Mouse (Mus musculus): ENCODE data around the gene Slc29a3. TPM values are rescaled to one million over a fixed set of nuclear protein-coding genes. Genes with fewer than 3 reads are reported as not detected.

The Slc29a3 gene
- polyA plus RNA-seq, 1 experiment from 2014 or later, result 11.1 TPM

- no peak overlapping the region for H3K27ac ChIP-seq (ENCODE audit: low read depth, low read length)
- ATAC-seq, result peak; percentile 43; the same call in 1 of the 2 replicates
- WGBS, result 23% methylated on average over 11 of the region's 11 CpGs
These were observed 41.8 kb upstream of the Slc29a3 start for GRCm38 (mm10) chr10:60794374-60794773.

GRCm38 (mm10) chr10:60792841-60793240 lies 40.2 kb upstream of the Slc29a3 start:
- Histone ChIP-seq H3K27ac (ENCODE audit: low read depth, low read length) (no peak overlapping the region), H3K4me2 (ENCODE audit: low read length) (no peak overlapping the region), H3K4me1 (ENCODE audit: control insufficient read depth, insufficient read depth, low read depth, low read length) (no peaks in the 10 kb centered on the region; the same call in 1 of the 2 replicates), H3K36me3 (ENCODE audit: control insufficient read depth, insufficient read depth, low read length) (no peaks in the 10 kb centered on the region), H3K4me3 (ENCODE audit: low read length) (no peak overlapping the region), H3K9me3 (ENCODE audit: control insufficient read depth, low read length) (no peaks in the 10 kb centered on the region), H3K27me3 (replicated peaks; ENCODE audit: control insufficient read depth, insufficient read depth, low read length) (peaks cover 3% of the 10 kb centered on the region; the same call in 1 of the 2 replicates), H3K9ac (ENCODE audit: low read depth, low read length) (no peak overlapping the region)
- no peak for ATAC-seq
- WGBS, result 17% methylated on average over 11 of the region's 11 CpGs

More at GRCm38 (mm10) chr10:60794374-60794773, 41.8 kb upstream of the Slc29a3 start:
- Histone ChIP-seq H3K9me3 (ENCODE audit: control insufficient read depth, low read length) (no peaks in the 10 kb centered on the region), H3K9ac (ENCODE audit: low read depth, low read length) (no peak overlapping the region), H3K4me3 (ENCODE audit: low read length) (no peak overlapping the region), H3K27me3 (replicated peaks; ENCODE audit: control insufficient read depth, insufficient read depth, low read length) (peaks cover 4% of the 10 kb centered on the region; the same call in 1 of the 2 replicates), H3K4me1 (ENCODE audit: control insufficient read depth, insufficient read depth, low read depth, low read length) (no peaks in the 10 kb centered on the region; the same call in 1 of the 2 replicates), H3K36me3 (ENCODE audit: control insufficient read depth, insufficient read depth, low read length) (no peaks in the 10 kb centered on the region), H3K4me2 (ENCODE audit: low read length) (no peak overlapping the region)

GRCm38 (mm10) chr10:60792365-60792764 lies 39.8 kb upstream of the Slc29a3 start:
- H3K4me1 ChIP-seq (ENCODE audit: control insufficient read depth, insufficient read depth, low read depth, low read length), result no peaks in the 10 kb centered on the region; the same call in 1 of the 2 replicates
- H3K36me3 ChIP-seq (ENCODE audit: control insufficient read depth, insufficient read depth, low read length), result no peaks in the 10 kb centered on the region
- no peak overlapping the region for H3K27ac ChIP-seq (ENCODE audit: low read depth, low read length)
- H3K4me3 ChIP-seq (ENCODE audit: low read length), result no peak overlapping the region
- 41% methylated on average over 10 of the region's 10 CpGs for WGBS
- ATAC-seq, result no peak
- H3K4me2 ChIP-seq (ENCODE audit: low read length), result no peak overlapping the region
- H3K27me3 ChIP-seq (replicated peaks; ENCODE audit: control insufficient read depth, insufficient read depth, low read length), result peaks cover 3% of the 10 kb centered on the region; the same call in 1 of the 2 replicates
- no peaks in the 10 kb centered on the region for H3K9me3 ChIP-seq (ENCODE audit: control insufficient read depth, low read length)
- H3K9ac ChIP-seq (ENCODE audit: low read depth, low read length), result no peak overlapping the region

GRCm38 (mm10) chr10:60790912-60791311 lies 38.3 kb upstream of the Slc29a3 start:
- WGBS, result 86% methylated on average over 6 of the region's 6 CpGs
- H3K27ac ChIP-seq (ENCODE audit: low read depth, low read length), result no peak overlapping the region
- ATAC-seq, result no peak
- no peaks in the 10 kb centered on the region for H3K9me3 ChIP-seq (ENCODE audit: control insufficient read depth, low read length)
- no peak overlapping the region for H3K9ac ChIP-seq (ENCODE audit: low read depth, low read length)
- peaks cover 3% of the 10 kb centered on the region; the same call in 1 of the 2 replicates for H3K27me3 ChIP-seq (replicated peaks; ENCODE audit: control insufficient read depth, insufficient read depth, low read length)
- no peaks in the 10 kb centered on the region; the same call in 1 of the 2 replicates for H3K4me1 ChIP-seq (ENCODE audit: control insufficient read depth, insufficient read depth, low read depth, low read length)
- no peak overlapping the region for H3K4me3 ChIP-seq (ENCODE audit: low read length)
- no peaks in the 10 kb centered on the region for H3K36me3 ChIP-seq (ENCODE audit: control insufficient read depth, insufficient read depth, low read length)
- no peak overlapping the region for H3K4me2 ChIP-seq (ENCODE audit: low read length)

- no peak overlapping the region for H3K27ac ChIP-seq (ENCODE audit: low read depth, low read length)
- no peaks in the 10 kb centered on the region for H3K9me3 ChIP-seq (ENCODE audit: control insufficient read depth, low read length)
- ATAC-seq, result peak; percentile 86
- H3K4me1 ChIP-seq (ENCODE audit: control insufficient read depth, insufficient read depth, low read depth, low read length), result no peaks in the 10 kb centered on the region
- peaks cover 3% of the 10 kb centered on the region; the same call in 1 of the 2 replicates for H3K27me3 ChIP-seq (replicated peaks; ENCODE audit: control insufficient read depth, insufficient read depth, low read length)
- H3K36me3 ChIP-seq (ENCODE audit: control insufficient read depth, insufficient read depth, low read length), result no peaks in the 10 kb centered on the region
- no peak overlapping the region for H3K4me3 ChIP-seq (ENCODE audit: low read length)
- no peak overlapping the region for H3K4me2 ChIP-seq (ENCODE audit: low read length)
- no peak overlapping the region; the same call in 1 of the 2 replicates for H3K9ac ChIP-seq (ENCODE audit: low read depth, low read length)
- WGBS, result 39% methylated on average over 16 of the region's 16 CpGs
These were observed 34.9 kb upstream of the Slc29a3 start for GRCm38 (mm10) chr10:60787303-60788074.

- Histone ChIP-seq H3K27me3 (replicated peaks; ENCODE audit: control insufficient read depth, insufficient read depth, low read length) (no peaks in the 10 kb centered on the region; the same call in 1 of the 2 replicates), H3K4me1 (ENCODE audit: control insufficient read depth, insufficient read depth, low read depth, low read length) (peaks cover 2% of the 10 kb centered on the region), H3K4me3 (ENCODE audit: low read length) (no peak overlapping the region), H3K9ac (ENCODE audit: low read depth, low read length) (no peak overlapping the region), H3K4me2 (ENCODE audit: low read length) (no peak overlapping the region), H3K27ac (ENCODE audit: low read depth, low read length) (no peak overlapping the region), H3K9me3 (ENCODE audit: control insufficient read depth, low read length) (no peaks in the 10 kb centered on the region), H3K36me3 (ENCODE audit: control insufficient read depth, insufficient read depth, low read length) (no peaks in the 10 kb centered on the region)
- no peak for ATAC-seq
- WGBS, result 16% methylated on average over 2 of the region's 2 CpGs
These were observed 31.0 kb upstream of the Slc29a3 start for GRCm38 (mm10) chr10:60783608-60784007.

- ATAC-seq, result peak; percentile 59
- Histone ChIP-seq H3K9ac (ENCODE audit: low read depth, low read length) (no peak overlapping the region), H3K36me3 (ENCODE audit: control insufficient read depth, insufficient read depth, low read length) (no peaks in the 10 kb centered on the region), H3K4me3 (ENCODE audit: low read length) (no peak overlapping the region), H3K9me3 (ENCODE audit: control insufficient read depth, low read length) (no peaks in the 10 kb centered on the region), H3K4me1 (ENCODE audit: control insufficient read depth, insufficient read depth, low read depth, low read length) (peaks cover 2% of the 10 kb centered on the region), H3K27me3 (replicated peaks; ENCODE audit: control insufficient read depth, insufficient read depth, low read length) (no peaks in the 10 kb centered on the region; the same call in 1 of the 2 replicates), H3K4me2 (ENCODE audit: low read length) (peak overlapping the region; percentile 46), H3K27ac (ENCODE audit: low read depth, low read length) (no peak overlapping the region)
- WGBS, result 7% methylated on average over 9 of the region's 9 CpGs
These were observed 27.0 kb upstream of the Slc29a3 start for GRCm38 (mm10) chr10:60779628-60780027.

GRCm38 (mm10) chr10:60778542-60778941 lies 25.9 kb upstream of the Slc29a3 start:
- WGBS, result 70% methylated on average over 12 of the region's 12 CpGs

GRCm38 (mm10) chr10:60775473-60775872 lies 22.9 kb upstream of the Slc29a3 start:
- Histone ChIP-seq H3K27ac (ENCODE audit: low read depth, low read length) (no peak overlapping the region), H3K9ac (ENCODE audit: low read depth, low read length) (no peak overlapping the region), H3K36me3 (ENCODE audit: control insufficient read depth, insufficient read depth, low read length) (no peaks in the 10 kb centered on the region), H3K4me1 (ENCODE audit: control insufficient read depth, insufficient read depth, low read depth, low read length) (peaks cover 2% of the 10 kb centered on the region), H3K9me3 (ENCODE audit: control insufficient read depth, low read length) (no peaks in the 10 kb centered on the region), H3K4me3 (ENCODE audit: low read length) (no peak overlapping the region), H3K4me2 (ENCODE audit: low read length) (no peak overlapping the region), H3K27me3 (replicated peaks; ENCODE audit: control insufficient read depth, insufficient read depth, low read length) (no peaks in the 10 kb centered on the region; the same call in 1 of the 2 replicates)
- 79% methylated on average over 6 of the region's 6 CpGs for WGBS
- ATAC-seq, result no peak

More at GRCm38 (mm10) chr10:60778542-60778941, 25.9 kb upstream of the Slc29a3 start:
- no peak overlapping the region for H3K27ac ChIP-seq (ENCODE audit: low read depth, low read length)
- H3K4me2 ChIP-seq (ENCODE audit: low read length), result no peak overlapping the region
- H3K4me3 ChIP-seq (ENCODE audit: low read length), result no peak overlapping the region
- H3K27me3 ChIP-seq (replicated peaks; ENCODE audit: control insufficient read depth, insufficient read depth, low read length), result no peaks in the 10 kb centered on the region; the same call in 1 of the 2 replicates
- H3K9ac ChIP-seq (ENCODE audit: low read depth, low read length), result no peak overlapping the region
- H3K4me1 ChIP-seq (ENCODE audit: control insufficient read depth, insufficient read depth, low read depth, low read length), result peaks cover 2% of the 10 kb centered on the region
- no peaks in the 10 kb centered on the region for H3K36me3 ChIP-seq (ENCODE audit: control insufficient read depth, insufficient read depth, low read length)
- peak; percentile 44; the same call in 1 of the 2 replicates for ATAC-seq
- no peaks in the 10 kb centered on the region for H3K9me3 ChIP-seq (ENCODE audit: control insufficient read depth, low read length)

Data from hindbrain, embryonic 16.5 days (tissue).